ENCODE assay signal across 8 mouse cellular contexts in the genomic region with DNA sequence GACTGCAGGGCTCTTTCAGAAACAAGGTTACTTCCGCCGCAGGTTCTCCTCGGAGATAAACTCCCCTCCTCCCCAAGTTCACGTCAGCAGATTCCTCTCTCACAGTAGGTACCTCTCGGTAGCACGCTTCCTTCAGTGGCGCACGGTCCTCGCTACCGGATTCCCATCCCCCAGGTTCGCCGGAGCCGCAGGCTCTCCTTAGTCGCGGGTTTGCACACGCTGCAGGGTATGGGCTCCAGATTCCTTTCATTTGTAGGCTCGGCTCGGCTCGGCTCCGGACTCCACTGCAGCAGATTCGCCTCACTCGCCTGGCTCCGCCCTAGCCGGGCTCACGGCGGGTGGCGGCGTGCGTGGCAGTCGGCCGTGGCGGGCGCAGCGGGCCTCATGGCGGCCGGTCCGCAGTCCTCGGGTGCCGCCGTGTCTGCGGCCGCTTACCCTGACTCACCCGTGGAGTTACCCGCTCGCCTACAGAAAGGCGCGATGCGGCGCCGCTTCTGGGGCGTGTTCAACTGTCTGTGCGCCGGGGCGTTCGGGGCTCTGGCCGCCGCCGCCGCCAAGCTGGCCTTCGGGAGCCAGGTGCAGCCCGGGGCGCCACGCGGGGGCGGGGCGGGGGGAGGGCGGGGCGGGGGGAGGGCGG. TPM values are rescaled to one million over a fixed set of nuclear protein-coding genes. Genes with fewer than 3 reads are reported as not detected.
DNase-seq lines count a peak whose midpoint lies in the region; ATAC-seq and TF ChIP-seq lines count a peak whose summit lies in the region.

Gene Tmem42, plus strand, starts transcription at position 332 of the 637 bp plus-strand sequence.

- H3K4me2 ChIP-seq in hindbrain, embryonic 14.5 days (replicated peaks): peak within 1 kb of the TSS; percentile 64

- H3K9me3 ChIP-seq in hindbrain, embryonic 14.5 days (ENCODE audit: control insufficient read depth, low read length): no peaks in the 10 kb centered on the region

- H3K27ac ChIP-seq in hindbrain, embryonic 14.5 days: peak within 1 kb of the TSS; percentile 83

- POLR2A ChIA-PET in Patski (lab: Charles Lee): interaction anchor here (0.9 kb wide), 1 partner anchor 16 kb away, joined by 3 read pairs; no protein-coding TSS in a partner anchor

- H3K9ac ChIP-seq in hindbrain, embryonic 14.5 days: peak within 1 kb of the TSS; percentile 63

- WGBS in hindbrain, embryonic 14.5 days: 1% methylated on average over 49 of the region's 69 CpGs

- ATAC-seq in Patski: peak; percentile 92
- ATAC-seq in hindbrain, embryonic 14.5 days (ENCODE audit: low FRiP score): peak; percentile 95

- no peak for TF ChIP-seq CTCF in Patski (IDR thresholded peaks at IDR 0.05)

- in situ Hi-C loops in Patski (cut with MboI; ENCODE audit: low pct_unique_long_range_greater_than_20kb): loop anchor here (5.0 kb wide), 1 partner anchor 91 kb away; the partner anchor contains the start of genes Exosc7 and Zdhhc3

- CTCF ChIA-PET in Patski (lab: Charles Lee): no interaction called here

- H3K36me3 ChIP-seq in hindbrain, embryonic 14.5 days (replicated peaks; ENCODE audit: control insufficient read depth, insufficient read depth): peaks cover 7% of the 10 kb centered on the region; the same call in 1 of the 2 replicates

- peak; percentile 35 for DNase-seq in Patski (ENCODE audit: low read depth, low spot score)
- peak; percentile 90 to 94 for DNase-seq in cerebellum, postnatal 14 days
- DNase-seq in frontal cortex, postnatal 25 days (ENCODE audit: low spot score in 2 of 2): peak; percentile 72 to 73
- peak; percentile 81 for DNase-seq in hindbrain, embryonic 14.5 days (ENCODE audit: low spot score)
- DNase-seq in layer of hippocampus, postnatal 36 days: peak; percentile 85 to 86
- peak; percentile 89 for DNase-seq in lung, postnatal 36 days
- DNase-seq in retina, postnatal 1 day: peak; percentile 92
- peak; percentile 75 to 88 for DNase-seq in urinary bladder, adult 18-20 months (ENCODE audit: low spot score in 2 of 2)

- no peaks in the 10 kb centered on the region for H3K27me3 ChIP-seq in Patski
- no peaks in the 10 kb centered on the region for H3K27me3 ChIP-seq in hindbrain, embryonic 14.5 days (ENCODE audit: control insufficient read depth, insufficient read depth, low read length)

- H3K4me1 ChIP-seq in hindbrain, embryonic 14.5 days (replicated peaks; ENCODE audit: control insufficient read depth, insufficient read depth, low read length): peaks cover 25% of the 10 kb centered on the region

- peak within 1 kb of the TSS; percentile 68 for H3K4me3 ChIP-seq in hindbrain, embryonic 14.5 days (replicated peaks; ENCODE audit: low read length)

RNA-seq across cellular contexts. Expression of gene Tmem42, which starts in this region (rescaled TPM):
- polyA plus RNA-seq in Patski (2021): 8.2 TPM
- polyA plus RNA-seq in hindbrain, embryonic 14.5 days (2014; fragmentation: Nextera tagmentation; extraction: Ambion mirVana): 27.6 and 29.8 TPM in 2 replicates
- 10 to 100 TPM; 21.9 to 22.7 TPM for total RNA-seq in layer of hippocampus, postnatal 36 days (2021)

Comparison
In these comparisons a context has a peak if more than half of its experiments do, and no peak if none do; other contexts are left out.
1. Peak in every context shown above with its lines: DNase-seq, ATAC-seq, H3K4me3 ChIP-seq and H3K27ac ChIP-seq.
2. DNase-seq: peak in every context shown above with its lines; median percentile 92 in cerebellum, postnatal 14 days; 92 in retina, postnatal 1 day; 89 in lung, postnatal 36 days; 86 in layer of hippocampus, postnatal 36 days; 82 in urinary bladder, adult 18-20 months; 81 in hindbrain, embryonic 14.5 days; 72 in frontal cortex, postnatal 25 days; 35 in Patski.